Mouse (Mus musculus) stomach, embryonic 15.5 days (tissue): ENCODE measurements around the gene Magoh. TPM values are rescaled to one million over a fixed set of nuclear protein-coding genes. Genes with fewer than 3 reads are reported as not detected.

ENCODE experiments used
- ATAC-seq: fragments of 200-750 bp; cut with Nextera tagmentation; 2 replicates; pipeline ENCODE4 v1.8.0; 2017; ENCODE audit warnings: low read depth, moderate number of reproducible peaks, moderate TSS enrichment; ENCODE audit not compliant: insufficient read depth, low FRiP score
- H3K27ac ChIP-seq: fragments of 300-500 bp; sonication (generic); 2 replicates; pipeline ENCODE4 v1.5.1; 2015; ENCODE audit warnings: mild to moderate bottlenecking, inconsistent platforms
- H3K27me3 ChIP-seq: fragments of 300-500 bp; sonication (generic); replicated peaks from 2 replicates; pipeline ENCODE4 v1.6.1; 2015; ENCODE audit warnings: inconsistent platforms
- H3K36me3 ChIP-seq: fragments of 300-500 bp; sonication (generic); 2 replicates; pipeline ENCODE4 v1.6.1; 2015; ENCODE audit warnings: inconsistent platforms
- H3K4me1 ChIP-seq: fragments of 300-500 bp; sonication (generic); 2 replicates; pipeline ENCODE4 v1.6.1; 2015; ENCODE audit warnings: inconsistent platforms
- H3K4me2 ChIP-seq: fragments of 300-500 bp; sonication (generic); 2 replicates; pipeline ENCODE4 v1.6.1; 2015; ENCODE audit warnings: mild to moderate bottlenecking, inconsistent platforms
- H3K4me3 ChIP-seq: fragments of 300-500 bp; sonication (generic); replicated peaks from 2 replicates; pipeline ENCODE4 v1.5.1; 2015; ENCODE audit warnings: inconsistent platforms
- H3K9ac ChIP-seq: fragments of 300-500 bp; sonication (generic); 2 replicates; pipeline ENCODE4 v1.6.1; 2015; ENCODE audit warnings: inconsistent platforms
- H3K9me3 ChIP-seq: fragments of 300-500 bp; sonication (generic); 2 replicates; pipeline ENCODE4 v1.6.1; 2016; ENCODE audit warnings: inconsistent platforms
- WGBS: fragments of 180-500 bp; shearing (Covaris S2); methylation state at CpG from one replicate; pipeline ENCODE4 v1.1.7; 2015; 5-methylcytosine and 5-hydroxymethylcytosine counted together
- polyA plus RNA-seq: library from polyadenylated mRNA; unstranded; fragments of >200 nt; fragmentation: Nextera tagmentation; extraction: Ambion mirVana; gene quantifications from 2 replicates; pipeline ENCODE4 v1.2.1, GENCODE M21; 2015

The Magoh gene
- polyA plus RNA-seq, 1 experiment from 2014 or later = 181 TPM

DNA sequence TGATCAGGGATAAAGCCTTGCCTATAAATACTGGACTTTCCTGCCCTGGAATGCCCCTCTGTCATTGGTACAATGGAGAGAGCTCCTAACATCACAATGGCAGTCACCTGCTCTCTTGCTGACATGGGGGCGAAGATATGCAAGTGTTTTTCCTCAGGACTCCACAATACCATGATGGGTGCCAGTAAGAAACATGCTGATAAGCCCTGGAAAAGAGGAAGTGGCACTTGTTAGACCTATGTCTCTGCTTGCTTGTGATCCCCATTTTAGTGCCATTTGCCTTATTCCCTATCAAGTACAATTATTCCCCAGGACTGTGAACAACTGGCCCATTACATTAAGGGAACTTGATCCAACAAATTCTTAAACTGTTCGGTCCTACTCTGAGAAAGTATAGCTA is 49.2 kb downstream of the Magoh start:
- H3K27ac ChIP-seq = no peak overlapping the region
- no peak overlapping the region for H3K4me2 ChIP-seq
- H3K27me3 ChIP-seq = no peaks in the 10 kb centered on the region
- H3K4me3 ChIP-seq = no peak overlapping the region
- H3K4me1 ChIP-seq = no peaks in the 10 kb centered on the region
- 82% methylated on average over 2 of the region's 2 CpGs for WGBS
- H3K9me3 ChIP-seq = no peaks in the 10 kb centered on the region
- no peaks in the 10 kb centered on the region for H3K36me3 ChIP-seq
- H3K9ac ChIP-seq = no peak overlapping the region
- ATAC-seq = no peak

DNA sequence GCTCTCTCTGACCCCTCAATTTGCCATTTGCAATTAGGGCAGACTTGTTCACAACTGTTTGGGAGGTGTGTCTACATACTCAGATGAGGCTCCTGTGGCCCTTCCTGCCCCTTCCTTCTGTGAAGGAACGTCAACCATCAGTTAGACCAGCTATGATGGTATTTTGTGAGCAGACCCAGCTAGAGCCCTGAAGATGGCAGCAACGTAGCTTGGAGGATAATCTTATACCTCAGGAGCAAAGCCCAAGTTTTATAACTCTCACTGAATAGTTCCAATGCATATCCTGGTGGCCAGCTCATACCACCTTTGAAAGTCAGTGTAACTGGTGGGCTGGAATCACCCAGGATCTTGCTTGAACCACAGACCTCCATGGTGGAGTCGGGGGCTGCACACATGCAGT is 51.9 kb downstream of the Magoh start:
- Histone ChIP-seq H3K4me3 (no peak overlapping the region), H3K27ac (no peak overlapping the region), H3K9me3 (no peaks in the 10 kb centered on the region), H3K4me1 (no peaks in the 10 kb centered on the region), H3K36me3 (no peaks in the 10 kb centered on the region), H3K4me2 (no peak overlapping the region), H3K9ac (no peak overlapping the region), H3K27me3 (peaks cover 5% of the 10 kb centered on the region; the same call in 1 of the 2 replicates)
- 79% methylated on average over 3 of the region's 3 CpGs for WGBS
- no peak for ATAC-seq

- no peak overlapping the region for H3K27ac ChIP-seq
- H3K4me1 ChIP-seq = no peaks in the 10 kb centered on the region
- no peak for ATAC-seq
- no peaks in the 10 kb centered on the region for H3K9me3 ChIP-seq
- peaks cover 7% of the 10 kb centered on the region; the same call in 1 of the 2 replicates for H3K27me3 ChIP-seq
- H3K9ac ChIP-seq = no peak overlapping the region
- no peak overlapping the region for H3K4me3 ChIP-seq
- no peaks in the 10 kb centered on the region for H3K36me3 ChIP-seq
- 80% methylated on average over 8 of the region's 8 CpGs for WGBS
- no peak overlapping the region for H3K4me2 ChIP-seq
These were observed 53.7 kb downstream of the Magoh start for GRCm38 (mm10) chr4:107933239-107933638.

DNA sequence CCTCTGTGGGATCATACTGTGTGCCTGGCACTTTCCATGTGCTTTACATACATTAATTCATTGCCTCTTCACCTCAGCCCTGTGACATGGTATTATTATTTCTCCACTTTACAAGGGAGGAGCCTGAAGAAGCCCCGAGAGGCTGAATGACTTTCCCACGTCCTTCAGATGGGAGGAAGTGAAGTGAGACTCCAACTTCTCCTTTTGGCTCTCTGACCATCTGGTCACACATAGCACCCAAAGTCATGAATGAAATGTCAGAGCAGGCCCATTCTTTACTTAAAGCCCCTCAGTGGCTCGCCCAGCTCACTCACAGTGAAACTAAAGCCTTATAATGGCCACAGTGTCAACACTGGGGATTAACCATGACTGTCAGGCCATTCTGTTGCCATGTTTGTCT is 55.7 kb downstream of the Magoh start:
- WGBS = 57% methylated on average over 3 of the region's 3 CpGs
- ATAC-seq = no peak
- Histone ChIP-seq H3K4me1 (no peaks in the 10 kb centered on the region), H3K9me3 (no peaks in the 10 kb centered on the region), H3K36me3 (no peaks in the 10 kb centered on the region), H3K4me2 (no peak overlapping the region), H3K9ac (no peak overlapping the region), H3K4me3 (no peak overlapping the region), H3K27me3 (peaks cover 7% of the 10 kb centered on the region), H3K27ac (no peak overlapping the region)

Other genes with a start within 250 kb of the Magoh start
- 0.10 TPM in 1 of 2 replicates, not detected in the other for gene Dmrtb1, start 195.5 kb upstream of the Magoh start, polyA plus RNA-seq
- 3.1 and 3.6 TPM in 2 replicates for gene Lrp8, start 77.5 kb upstream of the Magoh start, polyA plus RNA-seq
- gene 0610037L13Rik, start 10.1 kb downstream of the Magoh start, polyA plus RNA-seq = 115 and 118 TPM in 2 replicates
- gene Cpt2, start 43.9 kb downstream of the Magoh start, polyA plus RNA-seq = 58.7 and 62.0 TPM in 2 replicates
- 0.08 and 0.21 TPM in 2 replicates for gene Slc1a7, start 88.6 kb downstream of the Magoh start, polyA plus RNA-seq
- 0.90 and 1.1 TPM in 2 replicates for gene Podn, start 216.7 kb downstream of the Magoh start, polyA plus RNA-seq